Mouse (Mus musculus) cortical plate, adult 2 months (tissue): ENCODE results near the gene Tbxas1. TPM values are rescaled to one million over a fixed set of nuclear protein-coding genes. Genes with fewer than 3 reads are reported as not detected.

Experiments used
- H3K27ac ChIP-seq: fragments of 200-500 bp; 2 replicates; pipeline ENCODE4 v1.5.1; 2012; ENCODE audit warnings: low read length, control low read depth, inconsistent platforms; ENCODE audit not compliant: insufficient read depth
- H3K4me1 ChIP-seq: fragments of 200-500 bp; 2 replicates; pipeline ENCODE4 v1.6.1; 2011; ENCODE audit warnings: low read length; ENCODE audit not compliant: control insufficient read depth, insufficient read depth
- H3K4me3 ChIP-seq: fragments of 200-500 bp; 2 replicates; pipeline ENCODE4 v1.5.1; 2011; ENCODE audit warnings: mild to moderate bottlenecking, low read length, control low read depth; ENCODE audit not compliant: insufficient read depth
- CTCF ChIP-seq: fragments of 200-500 bp; IDR thresholded peaks from 2 replicates; pipeline ENCODE4 v1.5.1; 2011; ENCODE audit warnings: mild to moderate bottlenecking, control low read depth, low read length; ENCODE audit not compliant: insufficient read depth; ENCODE audit errors: extremely low read depth
- POLR2A ChIP-seq: fragments of 200-500 bp; IDR thresholded peaks from 2 replicates; pipeline ENCODE4 v1.6.1; 2011; ENCODE audit warnings: mild to moderate bottlenecking, low read length, control low read depth; ENCODE audit not compliant: insufficient read depth; ENCODE audit errors: extremely low read depth
- polyA plus RNA-seq: library from polyadenylated mRNA; depleted of rRNA; stranded (reverse); fragments of >200 nt; gene quantifications from 2 replicates; pipeline ENCODE4 v1.2.3, GENCODE M21; 2012

Gene Tbxas1
- polyA plus RNA-seq, 1 experiment, result 2.7 TPM

DNA sequence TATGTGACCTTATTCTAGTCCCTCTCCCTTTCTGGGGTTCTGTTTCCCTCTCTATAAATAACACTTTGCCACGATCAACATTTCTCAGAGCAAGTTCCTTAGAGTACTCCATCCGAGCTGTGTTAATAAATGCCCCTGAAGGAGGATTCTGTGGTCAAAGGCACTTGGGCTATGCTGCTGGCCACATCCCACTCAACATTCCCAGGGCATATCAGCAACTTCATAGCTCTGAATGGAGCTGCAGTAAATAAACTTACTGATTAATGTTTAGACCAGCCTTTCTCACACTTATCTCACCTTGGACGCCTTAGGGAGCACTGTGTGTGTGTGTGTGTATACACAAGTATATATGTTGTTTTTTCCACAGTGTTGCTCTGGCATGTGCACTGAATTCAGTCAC, 42.2 kb downstream of the Tbxas1 start:
- TF ChIP-seq POLR2A, result no peak
- no peak for TF ChIP-seq CTCF
- H3K27ac ChIP-seq, result no peak overlapping the region
- peaks cover 3% of the 10 kb centered on the region; the same call in 1 of the 2 replicates for H3K4me1 ChIP-seq
- H3K4me3 ChIP-seq, result no peak overlapping the region

DNA sequence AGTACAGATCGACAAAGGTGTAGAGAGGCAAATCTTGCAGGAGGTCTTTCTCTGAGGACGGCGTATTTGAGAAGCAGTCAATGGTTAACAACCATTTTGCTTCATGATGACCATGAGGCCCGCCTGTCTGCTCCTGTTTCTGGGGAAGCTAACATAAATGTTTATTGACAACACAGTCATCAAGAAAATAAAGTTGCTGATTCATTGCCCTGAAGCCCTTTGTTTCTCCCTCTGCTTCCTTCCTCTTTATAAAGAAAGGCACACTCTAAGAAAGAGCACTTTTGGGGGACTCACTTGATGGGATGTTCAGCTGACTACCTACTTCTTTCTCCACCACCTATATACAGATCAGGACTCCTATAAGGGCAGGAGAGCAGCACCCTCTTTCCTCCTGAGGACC, 43.5 kb downstream of the Tbxas1 start:
- no peak overlapping the region for H3K27ac ChIP-seq
- H3K4me3 ChIP-seq, result no peak overlapping the region
- H3K4me1 ChIP-seq, result peaks cover 3% of the 10 kb centered on the region; the same call in 1 of the 2 replicates
- TF ChIP-seq CTCF (no peak), POLR2A (no peak)

GRCm38 (mm10) chr6:38919135-38919740, 44.0 kb downstream of the Tbxas1 start:
- H3K4me1 ChIP-seq, result peaks cover 3% of the 10 kb centered on the region; the same call in 1 of the 2 replicates
- no peak overlapping the region for H3K27ac ChIP-seq
- TF ChIP-seq CTCF (no peak), POLR2A (no peak)
- no peak overlapping the region for H3K4me3 ChIP-seq

GRCm38 (mm10) chr6:38920141-38920540, 44.9 kb downstream of the Tbxas1 start:
- Histone ChIP-seq H3K4me3 (no peak overlapping the region), H3K4me1 (no peaks in the 10 kb centered on the region), H3K27ac (no peak overlapping the region)
- TF ChIP-seq CTCF, result no peak
- TF ChIP-seq POLR2A, result no peak

- TF ChIP-seq CTCF (no peak), POLR2A (no peak)
- no peaks in the 10 kb centered on the region for H3K4me1 ChIP-seq
- no peak overlapping the region for H3K4me3 ChIP-seq
- no peak overlapping the region for H3K27ac ChIP-seq
Measured at GRCm38 (mm10) chr6:38921095-38921809, 46.0 kb downstream of the Tbxas1 start.

DNA sequence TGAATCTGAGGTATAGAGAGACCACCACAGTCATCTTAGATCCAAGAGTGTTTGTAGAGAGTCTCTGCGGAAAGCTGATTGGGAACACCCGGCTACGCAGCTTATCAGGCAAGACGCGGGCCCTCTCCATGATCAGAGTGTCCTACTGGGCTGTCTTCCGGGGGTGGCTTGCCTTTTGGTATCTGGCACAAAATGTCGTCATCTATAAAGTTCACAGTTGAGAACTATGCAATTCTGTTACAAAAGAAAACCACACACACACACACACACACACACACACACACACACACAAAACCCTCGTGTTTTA, 46.6 kb downstream of the Tbxas1 start:
- Histone ChIP-seq H3K4me3 (no peak overlapping the region), H3K27ac (no peak overlapping the region), H3K4me1 (no peaks in the 10 kb centered on the region)
- no peak for TF ChIP-seq CTCF
- TF ChIP-seq POLR2A, result no peak

DNA sequence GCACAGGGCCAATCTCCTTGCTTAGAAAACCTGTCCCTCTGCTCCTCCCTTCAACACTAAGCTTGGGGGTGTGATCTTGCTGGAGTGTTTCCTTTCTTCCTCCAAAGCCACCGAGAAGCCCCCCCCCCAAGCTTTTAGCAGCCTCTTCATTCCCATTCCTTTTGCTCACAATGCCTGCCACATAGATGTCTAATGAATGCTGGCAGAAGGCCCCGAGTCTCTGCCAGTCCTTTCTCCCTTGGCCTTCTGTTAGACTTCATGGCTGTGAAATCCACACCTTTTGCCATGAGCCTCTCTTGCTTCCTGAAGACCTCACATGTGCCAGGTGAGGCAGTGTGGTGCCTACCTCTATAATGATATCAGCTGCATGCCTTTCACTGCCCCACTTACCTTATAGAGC, 47.3 kb downstream of the Tbxas1 start:
- Histone ChIP-seq H3K27ac (no peak overlapping the region), H3K4me1 (no peaks in the 10 kb centered on the region), H3K4me3 (no peak overlapping the region)
- TF ChIP-seq POLR2A (no peak), CTCF (no peak)

DNA sequence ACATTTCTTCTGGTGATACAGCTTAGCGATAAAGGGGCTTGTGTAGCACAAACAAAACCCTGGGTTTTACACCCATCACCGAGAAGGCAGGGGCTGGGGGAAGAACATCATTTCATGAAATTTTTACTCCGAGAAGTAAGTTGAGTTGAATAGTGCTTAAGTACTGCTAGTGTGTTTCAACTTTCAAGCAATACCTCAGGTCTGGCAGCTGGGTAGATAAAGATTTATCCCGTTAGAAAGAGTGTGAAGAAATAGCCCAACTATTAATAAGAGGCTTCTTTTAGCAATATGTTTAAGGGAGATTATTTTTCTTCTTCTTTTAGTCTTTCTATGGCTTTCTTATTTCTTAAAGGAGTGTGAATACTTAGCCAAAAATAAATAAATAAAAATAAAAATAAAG, 48.2 kb downstream of the Tbxas1 start:
- H3K4me1 ChIP-seq, result no peaks in the 10 kb centered on the region
- no peak overlapping the region for H3K27ac ChIP-seq
- H3K4me3 ChIP-seq, result no peak overlapping the region
- TF ChIP-seq CTCF (no peak), POLR2A (no peak)

- Histone ChIP-seq H3K27ac (no peak overlapping the region), H3K4me3 (no peak overlapping the region), H3K4me1 (no peaks in the 10 kb centered on the region)
- no peak for TF ChIP-seq CTCF
- no peak for TF ChIP-seq POLR2A
Measured at GRCm38 (mm10) chr6:38923870-38924817, 48.9 kb downstream of the Tbxas1 start.
